Mouse (Mus musculus) gastrocnemius, postnatal 4 days (tissue): ENCODE measurements around the gene Axl. TPM values are rescaled to one million over a fixed set of nuclear protein-coding genes. Genes with fewer than 3 reads are reported as not detected.
"Not testable (repeated sequence)": the region's sequence is repeated elsewhere in the genome, so short reads cannot be mapped to it uniquely, and the experiment has no call there.

Source experiments
- DNase-seq, 2 experiments: peaks; one replicate each; pipeline ENCODE4 v3.0.0; 2021 to 2022; ENCODE audit warnings: low spot score in 2 of 2, mixed read lengths in 2 of 2
- total RNA-seq, 2 experiments: library from RNA; stranded (reverse); gene quantifications; 2 replicates each; pipeline ENCODE4 v1.2.3; 2021

Axl gene
- total RNA-seq, 2 experiments from 2014 or later, result 172 to 194 TPM

DNA sequence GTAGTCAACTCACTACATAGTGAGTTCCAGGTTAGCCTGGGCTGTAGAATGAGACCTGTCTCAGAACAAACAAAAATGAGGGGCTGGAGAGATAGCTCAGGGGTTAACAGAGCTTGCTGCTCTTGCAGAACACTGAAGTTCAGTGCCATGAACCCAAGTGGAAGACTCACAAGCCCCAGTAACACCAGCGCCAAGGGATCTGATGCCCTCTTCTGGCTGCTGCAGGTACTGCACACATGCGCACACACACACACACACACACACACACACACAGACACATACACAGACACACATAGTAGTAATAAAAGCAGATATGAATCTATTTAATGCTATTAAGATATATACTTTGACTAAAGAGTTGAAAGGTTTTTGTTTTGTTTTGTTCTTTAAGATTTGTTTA lies 10.0 kb upstream of the Axl start:
- DNase-seq, result no peak

DNA sequence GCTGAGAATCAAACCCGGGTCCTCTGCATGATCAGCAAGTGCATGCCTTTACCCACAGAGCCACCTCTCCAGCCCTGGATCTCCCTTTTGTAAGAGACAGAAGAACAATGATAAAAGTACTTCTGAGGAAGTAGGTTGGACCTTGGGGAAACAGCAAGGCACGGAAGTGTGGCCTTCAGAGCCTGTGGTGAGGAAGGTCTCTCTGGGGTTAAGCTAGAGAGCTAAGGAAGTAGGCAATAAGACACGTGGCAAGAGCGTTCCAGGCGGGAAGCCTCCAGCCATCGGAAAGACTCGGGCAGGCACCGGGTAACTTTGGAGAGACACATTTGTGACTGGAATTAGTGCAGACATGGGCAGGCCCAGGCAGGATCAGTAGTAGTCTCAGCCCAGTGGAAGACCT lies 6.3 kb upstream of the Axl start:
- DNase-seq, result no peak

DNA sequence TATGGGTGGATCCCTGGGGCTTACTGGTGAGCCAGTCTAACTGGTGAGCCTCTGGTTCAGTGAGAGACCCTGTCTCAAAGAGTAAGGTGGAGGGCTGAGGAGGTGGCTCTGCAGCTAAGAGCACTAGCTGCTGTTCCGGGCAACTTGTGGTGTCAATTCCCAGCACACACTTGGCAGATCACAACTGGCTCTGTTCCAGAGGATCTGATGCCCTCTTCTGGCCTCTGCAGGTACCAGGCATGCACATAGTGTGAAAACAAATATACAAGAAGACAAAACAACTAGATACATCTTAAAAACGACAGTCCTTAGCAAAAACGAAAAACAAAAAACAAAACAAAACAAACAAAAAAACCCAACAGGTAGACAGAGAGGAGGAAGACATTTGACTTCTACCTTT lies 5.2 kb upstream of the Axl start:
- DNase-seq, result no peak

DNA sequence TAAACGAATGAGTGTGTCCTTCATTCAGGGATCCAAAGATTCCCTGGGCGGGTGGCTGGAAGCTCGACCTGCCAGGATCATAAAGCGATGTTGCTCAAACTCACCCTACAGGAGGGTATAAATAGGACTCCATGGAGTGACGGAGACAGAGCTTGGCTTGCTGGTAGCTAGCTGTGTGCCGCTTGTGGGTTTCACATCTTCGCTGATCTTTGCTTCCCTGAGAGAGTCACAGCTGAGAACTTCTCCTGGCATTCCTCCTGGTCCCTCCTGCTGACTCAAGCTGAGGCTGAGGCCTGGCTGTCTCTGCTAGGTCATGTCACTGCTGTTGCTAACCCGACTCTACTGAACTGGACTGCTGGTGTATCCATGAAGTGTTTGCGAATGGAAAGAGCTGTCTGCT lies 4.5 kb upstream of the Axl start:
- DNase-seq, result not testable (repeated sequence)

DNA sequence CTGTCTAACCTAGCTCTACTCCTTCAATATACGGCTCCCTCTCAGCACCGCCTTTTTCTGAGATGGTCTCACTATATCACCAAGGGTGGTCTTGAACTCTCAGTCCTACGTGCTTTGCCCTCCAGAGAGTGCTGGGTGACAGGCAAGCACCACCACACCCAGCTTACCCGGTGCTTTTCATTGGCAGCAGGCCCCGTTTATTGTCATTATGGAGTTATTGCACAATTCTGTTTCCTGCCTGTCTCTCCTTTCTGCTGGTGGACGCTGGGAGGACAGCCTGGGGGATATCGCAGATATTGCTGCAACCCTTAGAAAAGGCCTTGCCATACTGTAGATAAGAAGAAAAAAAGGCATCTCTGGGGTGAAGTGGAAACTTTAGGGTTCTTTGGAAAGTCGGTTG lies 2.1 kb upstream of the Axl start:
- no peak for DNase-seq

DNA sequence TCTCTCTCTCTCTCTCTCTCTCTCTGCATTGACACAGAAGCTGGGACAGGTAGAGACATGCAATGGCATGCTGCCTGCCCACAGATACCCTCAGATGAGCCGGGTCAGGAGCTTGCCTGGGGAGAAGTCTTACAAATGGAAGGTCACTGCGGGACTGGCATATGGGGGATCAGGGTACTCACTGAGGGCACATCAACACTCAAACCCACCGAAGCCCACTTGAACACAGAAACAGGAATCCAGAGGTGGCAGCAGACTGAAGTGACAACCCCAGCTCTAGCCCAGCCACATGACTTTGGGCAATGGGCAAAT lies 580 bp upstream of the Axl start:
- DNase-seq, result no peak

DNA sequence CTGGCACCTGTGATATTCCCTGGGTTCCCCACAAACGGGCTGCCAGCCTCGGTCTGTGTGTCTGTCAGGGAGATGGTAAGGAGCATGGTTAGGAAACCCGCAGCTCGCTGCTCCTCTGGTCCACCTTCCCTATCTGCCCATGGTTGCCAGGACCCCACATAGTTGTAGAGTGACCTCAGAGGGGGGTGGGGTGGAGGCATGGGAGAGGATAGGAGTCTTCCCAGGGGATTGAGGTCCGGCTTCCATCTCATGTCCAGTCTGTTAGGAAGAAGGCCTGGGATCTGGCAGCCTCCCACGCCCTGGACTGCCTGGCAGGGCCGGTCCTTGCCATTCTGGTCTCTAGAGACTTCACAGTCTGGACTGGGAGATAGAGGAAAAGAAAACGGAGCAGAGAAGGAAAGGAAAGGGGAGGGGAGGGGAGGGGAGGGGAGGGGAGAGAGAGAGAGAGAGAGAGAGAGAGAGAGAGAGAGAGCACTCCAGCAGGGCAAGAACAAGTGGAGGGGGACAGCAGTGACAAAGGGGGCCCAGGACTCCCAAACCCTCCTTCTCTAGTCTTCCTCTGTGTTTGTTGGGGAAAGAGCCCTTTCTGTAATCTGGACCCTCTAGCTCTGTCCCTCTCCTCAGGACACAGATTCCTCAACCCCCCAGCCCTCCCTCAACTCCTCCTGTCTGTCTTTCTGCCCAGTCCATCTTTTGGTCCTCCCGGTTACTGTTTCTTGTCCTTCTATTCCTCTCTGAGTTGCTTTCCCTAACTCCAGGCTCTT lies 867 bp downstream of the Axl start:
- DNase-seq, result no peak

DNA sequence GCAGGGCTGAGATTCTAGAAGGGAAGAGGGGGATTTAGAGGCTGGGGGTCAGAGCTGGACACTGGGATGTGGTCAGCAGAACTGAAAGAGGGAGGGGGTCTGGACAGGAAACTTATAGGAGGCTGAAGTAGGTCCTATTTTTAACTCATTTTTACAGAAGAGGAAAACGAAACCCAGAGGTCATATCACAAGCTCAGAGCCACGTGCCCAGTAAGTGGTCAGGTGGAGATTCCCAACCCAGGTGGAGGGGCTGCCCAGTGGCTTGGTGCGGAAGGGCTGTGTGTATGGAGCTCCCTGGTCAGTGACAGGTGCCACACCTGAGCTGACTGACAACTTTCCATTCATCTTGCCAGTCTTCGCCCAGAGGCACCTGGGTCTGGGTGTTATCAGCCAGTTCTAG lies 1.5 kb downstream of the Axl start:
- DNase-seq, result no peak

DNA sequence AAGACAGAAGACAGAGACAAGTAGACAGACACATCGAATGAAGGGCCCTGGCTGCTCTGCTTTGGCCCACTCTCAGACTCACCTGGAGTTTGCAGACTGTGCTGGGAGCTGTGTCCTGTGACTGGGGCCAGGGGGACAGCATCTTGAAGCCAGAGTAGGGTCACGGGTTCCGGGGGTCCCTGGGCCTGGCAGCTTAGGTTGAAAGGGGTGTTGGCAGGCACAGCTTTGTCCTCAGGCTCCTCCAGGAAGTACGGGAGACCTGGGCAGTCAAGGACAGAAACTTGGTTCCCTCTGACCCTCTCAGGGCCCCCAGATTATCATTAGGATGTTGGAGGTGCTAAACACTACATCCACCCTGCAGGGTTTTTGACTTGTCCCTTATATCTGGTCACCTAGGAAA lies 2.8 kb downstream of the Axl start:
- no peak for DNase-seq

DNA sequence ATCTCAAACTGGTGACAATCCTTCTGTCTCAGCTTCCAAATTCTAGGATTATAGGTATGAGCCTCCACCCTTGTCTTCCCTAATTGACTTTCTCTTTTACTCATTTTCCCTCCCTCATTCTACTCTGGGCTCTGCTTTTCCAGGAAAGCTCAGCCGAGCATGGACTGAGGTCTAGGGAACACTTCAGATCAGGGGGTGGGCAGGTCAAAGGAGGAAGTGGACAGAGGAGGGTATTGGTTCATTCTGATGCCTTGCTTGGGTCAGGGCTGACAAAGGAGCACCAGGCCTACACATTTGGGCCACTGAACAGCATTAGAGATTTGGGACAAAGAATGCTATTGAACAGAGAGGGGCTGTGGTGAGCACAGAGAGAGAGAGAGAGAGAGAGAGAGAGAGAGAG lies 3.7 kb downstream of the Axl start:
- DNase-seq, result no peak

DNA sequence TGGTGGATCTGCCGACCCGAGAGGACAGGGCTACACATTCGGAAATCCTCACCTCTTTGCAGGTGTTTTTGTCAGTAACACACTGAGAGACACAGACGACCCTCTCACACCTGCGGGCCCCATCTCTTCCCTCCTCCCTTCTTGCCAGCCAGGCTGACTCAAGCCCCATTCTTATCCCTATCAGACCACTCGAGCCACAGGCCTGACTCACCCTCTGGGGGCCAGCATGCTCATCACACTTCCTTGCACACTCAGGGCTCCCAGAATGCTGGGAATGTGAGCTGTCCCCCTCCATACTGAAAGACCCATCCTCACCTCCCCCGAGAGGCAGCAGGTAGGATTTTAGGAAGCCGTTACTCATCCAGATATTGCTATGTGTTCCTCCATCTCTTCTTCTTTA lies 4.8 kb downstream of the Axl start:
- no peak for DNase-seq

DNA sequence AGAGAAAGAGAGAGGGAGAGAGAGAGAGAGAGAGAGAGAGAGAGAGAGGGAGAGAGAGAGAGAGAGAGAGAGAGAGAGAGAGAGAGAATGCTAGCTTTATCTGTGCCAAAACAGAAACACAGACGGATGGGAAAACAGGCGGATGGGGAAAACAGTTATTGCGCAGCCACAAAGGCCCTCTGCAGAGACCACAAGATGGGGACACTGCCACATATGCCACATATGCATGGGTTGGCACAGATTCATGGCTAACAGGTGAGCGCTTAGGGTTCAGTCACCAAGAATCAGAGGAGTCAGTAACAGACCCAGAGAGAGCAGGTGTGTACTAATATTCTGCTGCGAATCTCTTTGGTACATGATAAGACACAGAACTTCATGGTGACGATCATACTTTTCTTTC lies 5.8 kb downstream of the Axl start:
- DNase-seq, result no peak

DNA sequence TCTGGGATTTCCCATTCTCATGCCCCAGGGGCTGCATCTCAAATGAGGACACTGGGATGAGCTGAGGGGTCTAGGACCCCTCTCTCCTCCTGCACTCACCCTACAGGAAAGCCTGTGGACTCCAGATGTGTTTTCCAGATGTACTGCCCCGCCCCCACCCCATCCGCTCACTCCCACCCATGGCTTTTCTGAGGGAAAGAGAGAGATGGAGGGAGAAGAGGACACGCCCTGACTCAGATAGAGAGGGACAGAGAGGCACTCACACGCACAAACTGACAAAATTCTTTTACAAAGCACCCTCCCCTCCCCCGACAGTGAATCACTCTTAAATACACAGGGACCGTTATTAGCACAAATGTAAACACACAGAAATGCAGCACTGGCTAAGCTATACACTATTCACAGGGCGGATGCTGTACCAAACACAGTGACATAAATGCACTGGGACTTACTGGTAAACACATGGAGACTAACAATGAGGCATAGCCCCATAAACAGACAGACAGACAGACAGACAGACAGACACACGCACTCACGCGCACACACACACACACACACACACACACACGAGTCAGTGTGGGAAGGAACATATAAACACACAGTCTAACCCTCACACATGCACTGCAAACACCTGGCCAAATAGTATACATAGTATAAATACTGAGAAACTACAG lies 6.4 kb downstream of the Axl start:
- no peak for DNase-seq

DNA sequence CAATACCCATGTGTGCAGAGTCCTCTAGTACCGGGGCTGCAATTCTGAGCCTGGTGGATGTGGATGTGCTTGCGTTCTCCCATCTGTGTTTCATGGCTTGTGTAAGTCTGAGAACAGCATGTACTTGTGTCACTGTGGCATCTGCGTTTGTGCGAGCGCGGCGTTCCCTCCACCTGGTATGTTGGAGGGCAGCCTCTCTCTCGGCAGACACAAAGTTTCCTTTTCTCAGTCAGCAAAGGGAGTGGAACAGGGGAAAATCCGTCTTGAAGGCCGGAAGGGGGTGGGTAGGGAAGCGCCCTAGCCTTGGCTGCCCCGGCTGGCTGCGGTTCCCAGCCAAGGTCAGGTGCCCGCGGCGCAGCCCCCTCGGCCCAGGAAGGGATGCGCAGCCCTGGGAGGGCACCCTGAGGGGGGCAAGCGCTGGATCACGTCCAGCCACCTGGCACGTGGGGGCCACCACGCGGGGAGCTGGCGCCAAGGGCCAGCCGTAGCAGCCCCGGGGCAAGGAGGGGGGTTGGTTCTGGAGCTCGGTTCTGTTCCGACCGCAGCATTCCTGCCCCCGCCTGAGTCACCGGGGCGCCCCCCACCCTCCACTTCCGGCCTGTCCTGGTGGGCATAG lies 7.1 kb downstream of the Axl start:
- DNase-seq, result peak in 1 of 2 experiments; percentile 51

DNA sequence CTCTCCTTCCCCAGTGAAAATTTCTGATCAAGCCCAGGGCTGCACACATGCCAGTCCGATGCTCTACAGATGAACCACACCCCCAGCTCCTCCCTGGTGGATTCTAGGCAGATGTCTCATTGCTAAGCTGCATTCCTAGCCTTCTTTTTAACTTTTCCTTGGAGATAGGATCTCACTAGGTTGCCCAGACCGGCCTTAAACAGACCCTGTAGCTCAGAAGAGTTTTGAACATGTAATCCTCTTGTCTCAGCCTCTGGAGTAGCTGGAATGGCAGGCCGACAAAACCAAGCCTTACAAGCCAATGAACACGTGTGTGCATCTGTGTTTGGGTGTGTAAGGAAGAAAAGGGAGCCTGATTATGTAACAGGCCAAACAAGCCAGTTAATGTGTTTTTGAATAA lies 7.8 kb downstream of the Axl start:
- DNase-seq, result no peak

DNA sequence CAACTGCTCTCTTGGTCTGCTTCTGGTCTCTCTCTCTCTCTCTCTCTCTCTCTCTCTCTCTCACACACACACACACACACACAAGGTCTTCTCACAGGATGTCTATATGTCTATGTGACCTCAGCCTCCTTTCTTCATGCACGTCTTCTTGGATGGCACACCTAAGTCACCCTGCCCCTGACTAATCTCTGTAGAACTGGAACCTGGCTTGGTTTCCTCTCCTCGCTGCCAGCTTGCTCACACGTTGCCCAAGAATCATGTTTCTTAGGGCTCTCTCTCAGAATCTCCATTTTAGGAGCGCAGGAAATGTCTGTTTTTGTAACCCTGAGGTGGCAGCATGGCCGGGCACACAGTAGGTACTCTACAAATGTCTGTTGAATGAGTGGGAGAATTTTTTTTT lies 8.5 kb downstream of the Axl start:
- DNase-seq, result no peak

DNA sequence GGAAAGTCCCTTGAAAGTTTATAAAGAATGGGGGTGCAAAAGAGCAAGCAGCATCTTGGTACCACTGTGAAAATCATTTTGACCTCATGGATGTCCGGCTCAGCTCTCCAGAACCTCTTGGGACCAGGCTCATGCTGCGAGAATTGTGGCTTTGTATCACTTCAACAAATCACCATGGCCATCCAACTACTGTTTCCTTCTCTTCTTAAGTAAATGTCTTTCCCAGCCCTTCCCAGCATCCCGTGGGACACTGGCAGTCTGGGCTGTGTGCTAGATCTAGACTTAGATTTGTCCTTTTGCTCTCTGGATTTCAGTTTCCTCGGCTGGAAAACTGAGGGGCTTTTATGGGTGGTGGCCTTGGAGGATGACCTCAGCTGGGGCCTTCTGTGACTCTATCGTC lies 20.3 kb downstream of the Axl start:
- no peak for DNase-seq

DNA sequence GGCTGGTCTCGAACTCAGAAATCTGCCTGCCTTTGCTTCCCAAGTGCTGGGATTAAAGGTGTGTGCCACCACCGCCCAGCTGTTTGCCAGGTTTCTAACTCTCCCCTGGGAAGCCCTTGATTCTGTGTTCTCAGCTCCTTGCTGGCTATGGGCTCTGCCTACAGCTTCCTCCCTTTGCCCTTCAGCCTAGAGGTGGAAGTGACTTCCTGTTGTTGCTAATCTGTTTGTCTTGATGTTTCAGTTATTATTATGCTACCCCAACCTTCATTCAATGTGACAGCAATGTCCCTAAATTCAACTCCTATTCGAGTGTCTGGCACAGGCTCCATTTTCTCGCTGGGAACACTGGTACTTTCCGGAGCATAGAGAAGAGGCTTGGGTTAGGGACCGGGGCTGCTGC lies 22.4 kb downstream of the Axl start:
- no peak for DNase-seq

DNA sequence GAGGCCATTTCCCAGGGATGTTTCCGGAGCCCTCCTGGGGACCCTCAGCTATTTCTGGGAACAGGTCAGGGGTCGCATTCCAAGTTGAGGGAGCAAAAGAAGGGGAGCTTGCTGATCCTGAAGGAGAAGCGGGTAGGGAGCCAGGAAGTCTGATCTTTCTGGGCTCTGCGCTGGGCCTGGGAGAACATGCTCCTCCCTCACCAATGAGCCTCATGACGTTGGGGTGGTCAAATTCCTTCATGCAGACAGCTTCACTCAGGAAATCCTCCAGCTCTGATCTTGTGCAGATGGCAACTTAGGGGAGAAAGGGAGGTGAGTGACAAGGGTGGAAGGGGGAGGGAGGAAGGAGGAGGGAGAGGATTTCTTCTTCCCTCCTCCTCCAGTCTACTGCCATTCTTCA lies 24.3 kb downstream of the Axl start:
- DNase-seq, result no peak

DNA sequence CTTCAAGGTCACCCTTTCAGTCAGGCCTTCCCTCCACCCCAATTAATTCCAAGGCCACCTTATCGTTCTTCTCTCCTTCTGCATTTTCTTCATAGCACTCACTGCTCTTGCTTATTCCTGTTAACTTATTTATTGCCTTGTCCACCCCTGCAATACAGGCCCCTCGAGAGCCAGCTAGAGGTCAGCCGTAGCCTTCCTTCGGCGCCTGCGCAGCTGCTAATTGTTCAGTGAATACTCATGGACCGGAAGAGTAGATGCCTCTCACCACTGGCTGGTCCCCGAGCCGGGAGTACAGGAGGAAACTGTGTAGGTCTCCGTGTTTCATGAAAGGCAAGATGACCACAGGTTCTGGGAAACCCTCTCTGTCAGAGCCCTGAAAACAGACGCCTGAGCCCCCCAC lies 24.8 kb downstream of the Axl start:
- DNase-seq, result no peak

DNA sequence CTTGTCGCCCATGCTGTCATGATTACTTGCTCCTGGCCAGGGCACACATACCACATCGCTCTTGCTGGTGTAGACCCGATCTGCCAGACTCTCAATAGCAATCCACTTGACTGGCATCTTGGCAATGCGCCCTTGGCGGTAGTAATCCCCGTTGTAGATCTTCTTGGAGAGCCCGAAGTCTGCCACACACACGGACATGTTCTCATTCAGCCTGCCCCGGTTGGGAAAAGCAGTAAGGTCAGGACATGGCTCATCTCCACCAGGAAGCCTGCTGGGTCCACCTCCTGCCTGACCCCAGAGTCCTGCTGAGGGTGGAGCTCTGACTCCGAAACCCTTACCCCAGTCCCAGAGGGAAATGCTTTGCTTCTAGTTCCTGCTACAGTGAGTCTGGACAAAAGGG lies 27.2 kb downstream of the Axl start:
- no peak for DNase-seq

DNA sequence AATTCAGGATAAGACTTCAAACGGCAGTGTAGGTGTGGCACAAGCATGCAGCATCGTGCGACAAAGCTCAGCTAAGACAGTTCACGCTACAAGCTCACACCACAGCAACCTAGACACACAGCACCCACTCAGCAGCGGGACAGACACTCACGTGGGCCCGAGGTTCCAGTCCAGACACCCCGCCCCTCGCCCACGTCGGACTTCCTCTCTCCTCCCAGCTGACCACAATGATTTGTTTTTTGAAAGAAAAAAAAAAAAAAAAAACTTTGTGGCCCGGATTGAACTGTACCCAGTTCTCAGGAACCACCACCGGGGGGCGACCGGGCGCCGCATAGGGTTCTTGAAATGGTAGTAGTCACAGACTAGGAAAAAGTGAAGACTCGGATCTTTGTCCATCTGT lies 32.5 kb downstream of the Axl start:
- DNase-seq, result peak; percentile 88 to 93

DNA sequence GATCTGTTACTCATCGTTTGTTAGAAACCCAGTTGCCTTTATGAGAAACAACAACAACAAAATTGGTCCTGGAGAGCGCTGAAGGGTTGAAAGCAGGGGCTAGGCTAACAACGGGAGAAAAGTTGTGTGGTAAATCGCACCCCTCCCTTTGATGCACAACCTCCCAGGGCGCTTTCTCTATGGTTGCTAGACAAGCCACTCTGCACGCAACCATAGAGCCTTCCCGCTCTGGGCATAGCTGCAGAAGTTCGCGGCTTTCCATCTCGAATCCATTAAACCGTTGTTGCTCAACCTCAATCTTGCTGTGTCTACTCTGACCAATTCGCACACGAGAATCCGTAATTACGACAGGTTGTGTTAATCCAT lies 33.1 kb downstream of the Axl start:
- peak in 1 of 2 experiments; percentile 69 for DNase-seq
